Mouse (Mus musculus) midbrain, embryonic 15.5 days (tissue): ENCODE measurements around the gene Bbip1. TPM values are rescaled to one million over a fixed set of nuclear protein-coding genes. Genes with fewer than 3 reads are reported as not detected.
"Not testable (repeated sequence)": the region's sequence is repeated elsewhere in the genome, so short reads cannot be mapped to it uniquely, and the experiment has no call there.

Experiments
- ATAC-seq: fragments of 200-750 bp; cut with Nextera tagmentation; replicated peaks from 2 replicates; pipeline ENCODE4 v1.8.0; 2017; ENCODE audit warnings: moderate TSS enrichment
- H3K27ac ChIP-seq: fragments of 300-500 bp; sonication (generic); 2 replicates; pipeline ENCODE4 v1.5.1; 2015; ENCODE audit warnings: mild to moderate bottlenecking, inconsistent platforms
- H3K27me3 ChIP-seq: fragments of 300-500 bp; sonication (generic); replicated peaks from 2 replicates; pipeline ENCODE4 v1.6.1; 2015; ENCODE audit warnings: inconsistent platforms
- H3K36me3 ChIP-seq: fragments of 300-500 bp; sonication (generic); replicated peaks from 2 replicates; pipeline ENCODE4 v1.6.1; 2015; ENCODE audit warnings: inconsistent platforms
- H3K4me1 ChIP-seq: fragments of 300-500 bp; sonication (generic); 2 replicates; pipeline ENCODE4 v1.6.1; 2015; ENCODE audit warnings: inconsistent platforms
- H3K4me2 ChIP-seq: fragments of 300-500 bp; sonication (generic); 2 replicates; pipeline ENCODE4 v1.6.1; 2015; ENCODE audit warnings: inconsistent platforms, mild to moderate bottlenecking, moderate library complexity
- H3K4me3 ChIP-seq: fragments of 300-500 bp; sonication (generic); 2 replicates; pipeline ENCODE4 v1.5.1; 2015; ENCODE audit warnings: mild to moderate bottlenecking, inconsistent platforms
- H3K9ac ChIP-seq: fragments of 300-500 bp; sonication (generic); 2 replicates; pipeline ENCODE4 v1.6.1; 2015; ENCODE audit warnings: mild to moderate bottlenecking, inconsistent platforms
- H3K9me3 ChIP-seq: fragments of 300-500 bp; sonication (generic); 2 replicates; pipeline ENCODE4 v1.6.1; 2016; ENCODE audit warnings: inconsistent platforms
- WGBS: fragments of 180-500 bp; shearing (Covaris S2); methylation state at CpG from one replicate; pipeline ENCODE4 v1.1.7; 2015; ENCODE audit warnings: mixed read lengths; 5-methylcytosine and 5-hydroxymethylcytosine counted together
- polyA plus RNA-seq: library from polyadenylated mRNA; unstranded; fragments of >200 nt; fragmentation: Nextera tagmentation; extraction: Ambion mirVana; gene quantifications from 2 replicates; pipeline ENCODE4 v1.2.1, GENCODE M21; 2015

The Bbip1 gene
- polyA plus RNA-seq, 1 experiment from 2014 or later: 123 TPM

- ATAC-seq: no peak
- no peaks in the 10 kb centered on the region for H3K27me3 ChIP-seq
- no peak overlapping the region for H3K4me2 ChIP-seq
- H3K36me3 ChIP-seq: peaks cover 34% of the 10 kb centered on the region
- no peak overlapping the region for H3K9ac ChIP-seq
- no peaks in the 10 kb centered on the region for H3K9me3 ChIP-seq
- H3K27ac ChIP-seq: no peak overlapping the region
- no peak overlapping the region for H3K4me3 ChIP-seq
- H3K4me1 ChIP-seq: no peaks in the 10 kb centered on the region
- 91% methylated on average over 10 of the region's 10 CpGs for WGBS
These were observed 24.9 kb downstream of the Bbip1 start for GRCm38 (mm10) chr19:53919541-53919940.

DNA sequence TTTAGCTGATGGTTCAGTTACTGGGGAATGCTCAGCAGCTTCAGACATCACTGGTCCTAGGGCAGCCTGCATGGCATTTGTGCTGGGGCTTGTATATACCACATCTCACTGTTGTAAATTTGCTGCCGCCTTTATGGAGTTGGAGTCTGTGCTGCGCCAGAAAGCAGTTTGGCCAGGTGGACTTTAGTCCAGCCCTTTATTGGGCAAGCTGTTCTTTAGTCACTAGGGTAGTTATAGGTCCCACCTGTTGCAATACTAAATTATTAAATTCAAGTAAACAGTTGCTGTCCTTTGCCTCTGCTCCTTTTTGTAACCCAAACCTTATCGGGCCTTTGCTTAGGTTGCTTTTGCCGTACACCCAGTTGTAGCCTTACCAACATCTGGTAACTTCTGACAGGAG, 29.5 kb downstream of the Bbip1 start:
- no peaks in the 10 kb centered on the region for H3K4me1 ChIP-seq
- 97% methylated on average over 4 of the region's 4 CpGs for WGBS
- no peak overlapping the region for H3K9ac ChIP-seq
- H3K36me3 ChIP-seq: peaks cover 39% of the 10 kb centered on the region
- no peak overlapping the region for H3K4me2 ChIP-seq
- H3K9me3 ChIP-seq: no peaks in the 10 kb centered on the region
- H3K27me3 ChIP-seq: no peaks in the 10 kb centered on the region
- no peak for ATAC-seq
- no peak overlapping the region for H3K27ac ChIP-seq
- H3K4me3 ChIP-seq: no peak overlapping the region

- Histone ChIP-seq H3K4me1 (peaks cover 22% of the 10 kb centered on the region), H3K36me3 (peaks cover 11% of the 10 kb centered on the region)
- H3K27ac ChIP-seq, H3K4me2 ChIP-seq, H3K9me3 ChIP-seq, H3K4me3 ChIP-seq, H3K9ac ChIP-seq, ATAC-seq, H3K27me3 ChIP-seq: not testable (repeated sequence)
These were observed 37.7 kb downstream of the Bbip1 start for GRCm38 (mm10) chr19:53906703-53907070.

DNA sequence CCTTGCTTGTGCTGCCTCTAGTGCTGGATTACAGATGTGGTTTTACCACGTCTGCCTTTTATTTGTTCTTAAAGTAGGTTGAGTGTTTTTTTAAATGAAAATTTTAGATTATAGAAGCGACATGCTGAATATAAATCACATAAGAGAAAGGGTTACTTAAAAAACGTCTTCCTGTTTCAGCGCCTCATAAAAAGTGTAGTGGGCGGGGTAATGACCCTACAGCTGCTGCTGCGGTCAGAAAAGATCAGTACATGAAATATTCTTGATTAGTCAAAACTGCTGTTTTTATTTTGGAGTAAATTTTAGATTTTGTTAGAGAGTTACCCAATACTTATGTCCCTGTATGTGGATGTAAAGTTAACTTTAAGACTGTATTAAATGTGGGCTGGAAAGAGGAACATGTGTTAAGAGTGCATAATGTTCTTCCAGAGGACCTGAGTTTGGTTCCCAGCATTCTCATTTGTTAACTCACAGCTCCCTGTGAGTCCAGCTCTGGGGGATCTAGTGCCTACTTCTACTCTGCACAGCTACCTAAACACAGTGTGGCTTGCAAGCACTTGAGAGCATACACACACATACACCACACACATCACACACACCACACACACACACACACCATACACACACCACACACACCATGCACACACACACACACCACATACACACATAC, 38.3 kb downstream of the Bbip1 start:
- no peak overlapping the region for H3K27ac ChIP-seq
- no peaks in the 10 kb centered on the region for H3K9me3 ChIP-seq
- peaks cover 22% of the 10 kb centered on the region for H3K4me1 ChIP-seq
- H3K4me3 ChIP-seq: no peak overlapping the region
- WGBS: 74% methylated on average over 6 of the region's 6 CpGs
- peaks cover 8% of the 10 kb centered on the region for H3K36me3 ChIP-seq
- H3K4me2 ChIP-seq: peak overlapping the region; percentile 73; the same call in 1 of the 2 replicates
- H3K27me3 ChIP-seq: no peaks in the 10 kb centered on the region
- H3K9ac ChIP-seq: no peak overlapping the region
- ATAC-seq: no peak

- H3K4me3 ChIP-seq: peak overlapping the region; percentile 97
- no peaks in the 10 kb centered on the region for H3K27me3 ChIP-seq
- 60% methylated on average over 7 of the region's 7 CpGs for WGBS
- H3K36me3 ChIP-seq: peaks cover 8% of the 10 kb centered on the region
- H3K9ac ChIP-seq: no peak overlapping the region; the same call in 1 of the 2 replicates
- H3K27ac ChIP-seq: no peak overlapping the region
- ATAC-seq: no peak
- no peaks in the 10 kb centered on the region for H3K9me3 ChIP-seq
- H3K4me1 ChIP-seq: peaks cover 22% of the 10 kb centered on the region
- peak overlapping the region; percentile 73 for H3K4me2 ChIP-seq
These were observed 39.5 kb downstream of the Bbip1 start for GRCm38 (mm10) chr19:53904833-53905480.

DNA sequence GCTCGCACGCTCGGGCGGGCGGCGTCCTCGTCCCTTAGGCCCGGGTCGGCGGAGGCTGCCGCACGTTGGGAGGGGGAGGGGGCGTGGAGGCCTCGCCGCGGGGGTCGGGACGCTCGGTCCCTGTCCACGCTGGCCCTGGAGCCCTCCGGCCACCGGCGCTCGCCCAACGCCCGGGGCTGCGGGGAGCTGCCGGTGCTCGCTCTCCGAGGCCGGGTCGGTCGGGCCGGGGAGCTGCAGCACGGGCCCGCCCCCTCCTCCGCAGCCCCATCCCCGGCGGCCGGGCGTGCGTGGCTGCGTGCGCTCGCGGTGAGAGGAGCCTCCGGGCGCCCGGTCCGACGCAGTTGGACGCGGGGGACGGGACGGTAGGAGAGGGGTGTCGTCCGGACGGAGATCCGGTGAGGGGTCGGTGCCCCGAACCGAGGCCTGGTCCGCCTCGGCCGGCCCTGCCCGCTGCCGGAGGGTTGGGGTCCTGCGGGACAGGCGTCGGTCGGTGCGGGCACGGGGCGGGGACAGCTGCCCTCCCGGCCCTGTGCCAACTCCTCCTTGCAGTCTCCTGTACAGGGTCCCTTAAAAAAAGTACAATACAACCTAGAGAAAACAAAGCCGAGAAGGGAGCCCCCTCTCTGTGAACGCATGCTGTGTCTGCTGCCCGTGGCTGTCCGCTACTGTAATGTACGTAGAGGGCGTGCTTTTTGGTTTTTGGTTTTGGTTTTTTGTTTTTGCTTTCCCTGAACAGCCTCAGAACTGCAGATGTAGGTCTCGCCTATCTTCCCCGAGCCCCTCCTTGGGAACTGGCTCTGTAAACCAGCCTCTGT, 40.7 kb downstream of the Bbip1 start:
- peaks cover 22% of the 10 kb centered on the region for H3K4me1 ChIP-seq
- H3K4me3 ChIP-seq: peak overlapping the region; percentile 97
- no peaks in the 10 kb centered on the region for H3K27me3 ChIP-seq
- WGBS: under 1% methylated on average over 57 of the region's 83 CpGs
- H3K36me3 ChIP-seq: no peaks in the 10 kb centered on the region
- H3K27ac ChIP-seq: peak overlapping the region; percentile 91
- H3K9me3 ChIP-seq: no peaks in the 10 kb centered on the region
- peak overlapping the region; percentile 92 for H3K9ac ChIP-seq
- peak overlapping the region; percentile 73 for H3K4me2 ChIP-seq
- ATAC-seq: peak; percentile 80

- Histone ChIP-seq H3K4me2 (peak overlapping the region; percentile 78), H3K36me3 (no peaks in the 10 kb centered on the region), H3K27me3 (no peaks in the 10 kb centered on the region), H3K27ac (peak overlapping the region; percentile 91), H3K4me3 (peak overlapping the region; percentile 97), H3K4me1 (peaks cover 22% of the 10 kb centered on the region), H3K9ac (peak overlapping the region; percentile 92), H3K9me3 (no peaks in the 10 kb centered on the region)
- WGBS: under 1% methylated on average over 60 of the region's 61 CpGs
- ATAC-seq: peak; percentile 99
These were observed 41.5 kb downstream of the Bbip1 start for GRCm38 (mm10) chr19:53902739-53903487.

- no peak for ATAC-seq
- no peaks in the 10 kb centered on the region for H3K36me3 ChIP-seq
- H3K27me3 ChIP-seq: no peaks in the 10 kb centered on the region
- peak overlapping the region; percentile 97 for H3K4me3 ChIP-seq
- H3K9ac ChIP-seq: peak overlapping the region; percentile 63; the same call in 1 of the 2 replicates
- peak overlapping the region; percentile 78 for H3K27ac ChIP-seq
- peaks cover 22% of the 10 kb centered on the region for H3K4me1 ChIP-seq
- 58% methylated on average over 15 of the region's 15 CpGs for WGBS
- no peaks in the 10 kb centered on the region for H3K9me3 ChIP-seq
- H3K4me2 ChIP-seq: peak overlapping the region; percentile 78
These were observed 42.3 kb downstream of the Bbip1 start for GRCm38 (mm10) chr19:53901931-53902738.

GRCm38 (mm10) chr19:53899941-53900610, 44.4 kb downstream of the Bbip1 start:
- H3K9ac ChIP-seq: no peak overlapping the region
- peaks cover 13% of the 10 kb centered on the region for H3K4me1 ChIP-seq
- no peak overlapping the region for H3K4me2 ChIP-seq
- H3K4me3 ChIP-seq: no peak overlapping the region
- H3K36me3 ChIP-seq: no peaks in the 10 kb centered on the region
- WGBS: 90% methylated on average over 14 of the region's 14 CpGs
- ATAC-seq: no peak
- H3K27me3 ChIP-seq: no peaks in the 10 kb centered on the region
- H3K9me3 ChIP-seq: no peaks in the 10 kb centered on the region
- no peak overlapping the region for H3K27ac ChIP-seq

DNA sequence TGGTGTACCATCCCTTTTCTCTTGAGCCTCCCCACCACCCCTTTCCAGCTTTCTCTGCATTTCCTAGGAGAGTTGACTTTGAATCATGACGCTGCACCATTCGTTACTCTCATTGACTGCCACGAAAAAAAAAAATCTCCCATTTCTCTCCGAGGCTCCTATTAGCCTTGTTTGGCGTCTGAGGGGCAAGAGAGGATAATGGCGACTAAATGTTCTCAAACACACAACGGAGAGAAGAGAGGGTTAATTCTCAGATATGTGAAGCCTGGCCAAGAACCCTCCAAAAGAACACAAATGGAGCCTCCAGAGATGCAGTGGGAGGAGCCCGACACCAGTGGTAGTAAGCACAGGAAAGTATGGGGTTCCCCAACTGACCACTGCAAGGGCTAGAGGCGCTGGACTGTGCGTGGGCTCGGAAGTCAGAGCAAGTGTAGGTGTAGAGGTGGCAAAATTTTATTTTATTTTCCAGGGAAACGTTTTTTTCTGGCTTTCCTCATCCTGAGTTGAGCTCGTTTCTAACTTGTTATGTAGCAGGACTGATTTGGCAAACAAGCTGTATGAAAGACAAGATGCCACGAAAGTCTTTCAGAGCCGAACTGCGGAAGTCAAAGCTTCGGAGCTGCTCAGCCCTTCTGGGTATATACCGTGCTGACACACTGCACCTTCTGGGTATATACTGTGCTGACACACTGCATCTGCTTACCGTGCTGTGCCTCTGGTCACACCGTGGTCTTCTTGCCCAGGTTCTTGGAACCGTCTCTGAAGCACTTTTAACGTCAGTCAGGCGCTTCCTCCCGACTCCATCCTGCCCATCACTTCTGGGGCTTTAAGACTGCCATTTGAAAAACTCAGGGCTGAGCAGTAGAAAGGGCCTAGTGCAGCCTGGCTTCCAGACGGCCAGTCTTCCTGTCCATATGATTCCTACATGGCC, 45.2 kb downstream of the Bbip1 start:
- no peak for ATAC-seq
- 85% methylated on average over 25 of the region's 25 CpGs for WGBS

More for the DNA sequence above, 45.2 kb downstream of the Bbip1 start:
- Histone ChIP-seq H3K4me1 (peaks cover 6% of the 10 kb centered on the region), H3K36me3 (no peaks in the 10 kb centered on the region), H3K9ac (no peak overlapping the region), H3K9me3 (no peaks in the 10 kb centered on the region), H3K4me2 (no peak overlapping the region), H3K27ac (no peak overlapping the region), H3K4me3 (no peak overlapping the region), H3K27me3 (no peaks in the 10 kb centered on the region)
